Mouse (Mus musculus) heart, embryonic 11.5 days (tissue): ENCODE measurements around the gene St6galnac3. TPM values are rescaled to one million over a fixed set of nuclear protein-coding genes. Genes with fewer than 3 reads are reported as not detected.
A peak's percentile ranks its signal among the peaks of the same experiment; 100 is the strongest.

Experiments used
- ATAC-seq: fragments of 200-750 bp; cut with Nextera tagmentation; replicated peaks from 2 replicates; pipeline ENCODE4 v1.8.0; 2017; ENCODE audit warnings: moderate library complexity; ENCODE audit not compliant: insufficient number of reproducible peaks, low FRiP score, low TSS enrichment
- H3K27ac ChIP-seq: fragments of 300-500 bp; sonication (generic); 2 replicates; pipeline ENCODE4 v1.5.1; 2014; ENCODE audit warnings: mild to moderate bottlenecking, low read depth, low read length
- H3K27me3 ChIP-seq: fragments of 300-500 bp; sonication (generic); 2 replicates; pipeline ENCODE4 v1.6.1; 2014; ENCODE audit warnings: mild to moderate bottlenecking, low read length, mixed read lengths; ENCODE audit not compliant: control insufficient read depth, insufficient read depth
- H3K36me3 ChIP-seq: fragments of 300-500 bp; sonication (generic); 2 replicates; pipeline ENCODE4 v1.6.1; 2014; ENCODE audit warnings: mild to moderate bottlenecking, low read length, moderate library complexity, mixed read lengths; ENCODE audit not compliant: control insufficient read depth, insufficient read depth
- H3K4me1 ChIP-seq: fragments of 300-500 bp; sonication (generic); 2 replicates; pipeline ENCODE4 v1.6.1; 2014; ENCODE audit warnings: low read length; ENCODE audit not compliant: control insufficient read depth, insufficient read depth
- H3K4me2 ChIP-seq: fragments of 300-500 bp; sonication (generic); 2 replicates; pipeline ENCODE4 v1.6.1; 2014; ENCODE audit warnings: mild to moderate bottlenecking, moderate library complexity
- H3K4me3 ChIP-seq: fragments of 300-500 bp; sonication (generic); 2 replicates; pipeline ENCODE4 v1.5.1; 2014; ENCODE audit warnings: low read depth, low read length
- H3K9ac ChIP-seq: fragments of 300-500 bp; sonication (generic); 2 replicates; pipeline ENCODE4 v1.6.1; 2014; ENCODE audit warnings: mild to moderate bottlenecking, low read depth, low read length, moderate library complexity
- H3K9me3 ChIP-seq: fragments of 300-500 bp; sonication (generic); replicated peaks from 2 replicates; pipeline ENCODE4 v1.6.1; 2016; ENCODE audit warnings: low read length; ENCODE audit not compliant: control insufficient read depth
- WGBS: fragments of 180-500 bp; shearing (Covaris S2); extraction: QIAGEN DNeasy Blood & Tissue Kit; methylation state at CpG from one replicate; pipeline ENCODE4 v1.1.7; 2014; ENCODE audit not compliant: insufficient replicate concordance; 5-methylcytosine and 5-hydroxymethylcytosine counted together
- polyA plus RNA-seq: library from polyadenylated mRNA; unstranded; fragments of >200 nt; fragmentation: Nextera tagmentation; extraction: Ambion mirVana; gene quantifications from 2 replicates; pipeline ENCODE4 v1.2.1, GENCODE M21; 2014

The St6galnac3 gene
- polyA plus RNA-seq, 1 experiment from 2014 or later = 29.6 TPM

GRCm38 (mm10) chr3:153594531-153594930, 130.4 kb downstream of the St6galnac3 start:
- Histone ChIP-seq H3K27ac (no peak overlapping the region), H3K27me3 (no peaks in the 10 kb centered on the region), H3K4me1 (0 out of 2 replicates have a peak, but pooled peaks cover 11% of the 10 kb centered on the region), H3K4me3 (no peak overlapping the region), H3K9ac (no peak overlapping the region), H3K4me2 (no peak overlapping the region), H3K9me3 (no peaks in the 10 kb centered on the region), H3K36me3 (no peaks in the 10 kb centered on the region)
- 91% methylated on average over 9 of the region's 9 CpGs for WGBS
- no peak for ATAC-seq

- Histone ChIP-seq H3K9ac (no peak overlapping the region), H3K27me3 (no peaks in the 10 kb centered on the region), H3K9me3 (no peaks in the 10 kb centered on the region), H3K4me3 (no peak overlapping the region), H3K4me2 (no peak overlapping the region), H3K36me3 (no peaks in the 10 kb centered on the region), H3K4me1 (0 out of 2 replicates have a peak, but pooled peaks cover 11% of the 10 kb centered on the region), H3K27ac (no peak overlapping the region)
- ATAC-seq = no peak
- WGBS = 38% methylated on average over 4 of the region's 4 CpGs
These were observed 131.0 kb downstream of the St6galnac3 start for GRCm38 (mm10) chr3:153593978-153594377.

GRCm38 (mm10) chr3:153593103-153593502, 131.9 kb downstream of the St6galnac3 start:
- Histone ChIP-seq H3K36me3 (no peaks in the 10 kb centered on the region), H3K4me3 (no peak overlapping the region), H3K4me1 (peaks cover 14% of the 10 kb centered on the region), H3K9me3 (no peaks in the 10 kb centered on the region), H3K4me2 (no peak overlapping the region), H3K9ac (no peak overlapping the region), H3K27me3 (no peaks in the 10 kb centered on the region), H3K27ac (no peak overlapping the region)
- 69% methylated on average over 3 of the region's 3 CpGs for WGBS
- no peak for ATAC-seq

- H3K27ac ChIP-seq = no peak overlapping the region
- no peak for ATAC-seq
- H3K4me1 ChIP-seq = peaks cover 22% of the 10 kb centered on the region
- H3K9ac ChIP-seq = no peak overlapping the region
- H3K27me3 ChIP-seq = no peaks in the 10 kb centered on the region
- H3K9me3 ChIP-seq = no peaks in the 10 kb centered on the region
- no peak overlapping the region; the same call in 1 of the 2 replicates for H3K4me2 ChIP-seq
- WGBS = 23% methylated on average over 1 of the region's 1 CpGs
- H3K4me3 ChIP-seq = no peak overlapping the region
- H3K36me3 ChIP-seq = no peaks in the 10 kb centered on the region
These were observed 137.4 kb downstream of the St6galnac3 start for GRCm38 (mm10) chr3:153587594-153587993.

- H3K9me3 ChIP-seq = no peaks in the 10 kb centered on the region
- no peak overlapping the region for H3K4me2 ChIP-seq
- no peak overlapping the region for H3K9ac ChIP-seq
- no peaks in the 10 kb centered on the region for H3K36me3 ChIP-seq
- no peaks in the 10 kb centered on the region for H3K27me3 ChIP-seq
- ATAC-seq = no peak
- H3K27ac ChIP-seq = no peak overlapping the region
- 67% methylated on average over 3 of the region's 3 CpGs for WGBS
- no peak overlapping the region for H3K4me3 ChIP-seq
- peaks cover 33% of the 10 kb centered on the region for H3K4me1 ChIP-seq
These were observed 140.1 kb downstream of the St6galnac3 start for GRCm38 (mm10) chr3:153584836-153585235.

GRCm38 (mm10) chr3:153582065-153582464, 142.9 kb downstream of the St6galnac3 start:
- Histone ChIP-seq H3K27me3 (no peaks in the 10 kb centered on the region), H3K9me3 (no peaks in the 10 kb centered on the region), H3K4me1 (peaks cover 27% of the 10 kb centered on the region), H3K4me2 (no peak overlapping the region), H3K4me3 (no peak overlapping the region), H3K36me3 (no peaks in the 10 kb centered on the region), H3K9ac (no peak overlapping the region), H3K27ac (no peak overlapping the region)
- WGBS = 28% methylated on average over 4 of the region's 4 CpGs
- ATAC-seq = no peak

- Histone ChIP-seq H3K9ac (peak overlapping the region; percentile 29; the same call in 1 of the 2 replicates), H3K4me1 (peaks cover 20% of the 10 kb centered on the region), H3K36me3 (no peaks in the 10 kb centered on the region), H3K27ac (no peak overlapping the region), H3K27me3 (no peaks in the 10 kb centered on the region), H3K4me3 (no peak overlapping the region), H3K4me2 (no peak overlapping the region), H3K9me3 (no peaks in the 10 kb centered on the region)
- ATAC-seq = no peak
- WGBS = 54% methylated on average over 2 of the region's 2 CpGs
These were observed 144.3 kb downstream of the St6galnac3 start for GRCm38 (mm10) chr3:153580625-153581024.

GRCm38 (mm10) chr3:153580136-153580535, 144.8 kb downstream of the St6galnac3 start:
- no peak overlapping the region for H3K9ac ChIP-seq
- peaks cover 20% of the 10 kb centered on the region for H3K4me1 ChIP-seq
- H3K27me3 ChIP-seq = no peaks in the 10 kb centered on the region
- H3K9me3 ChIP-seq = no peaks in the 10 kb centered on the region
- WGBS = 80% methylated on average over 3 of the region's 3 CpGs
- H3K36me3 ChIP-seq = no peaks in the 10 kb centered on the region
- no peak overlapping the region for H3K4me3 ChIP-seq
- no peak overlapping the region for H3K27ac ChIP-seq
- H3K4me2 ChIP-seq = no peak overlapping the region
- no peak for ATAC-seq

- no peak overlapping the region for H3K9ac ChIP-seq
- H3K4me2 ChIP-seq = no peak overlapping the region
- H3K4me1 ChIP-seq = peaks cover 11% of the 10 kb centered on the region
- ATAC-seq = no peak
- H3K36me3 ChIP-seq = no peaks in the 10 kb centered on the region
- no peak overlapping the region for H3K4me3 ChIP-seq
- 83% methylated on average over 2 of the region's 2 CpGs for WGBS
- H3K27me3 ChIP-seq = no peaks in the 10 kb centered on the region
- no peaks in the 10 kb centered on the region for H3K9me3 ChIP-seq
- H3K27ac ChIP-seq = no peak overlapping the region
These were observed 147.7 kb downstream of the St6galnac3 start for GRCm38 (mm10) chr3:153577286-153577685.
